Mouse (Mus musculus): Measurements from ENCODE around the gene Ces1d. TPM values are rescaled to one million over a fixed set of nuclear protein-coding genes. Genes with fewer than 3 reads are reported as not detected.
"Not testable (repeated sequence)": the region's sequence is repeated elsewhere in the genome, so short reads cannot be mapped to it uniquely, and the experiment has no call there.

Ces1d gene
- polyA plus RNA-seq (2015; fragmentation: Nextera tagmentation; extraction: Ambion mirVana), result 0.19 and 0.34 TPM in 2 replicates

- ATAC-seq, result no peak
- no peak within 1 kb of the TSS for H3K4me3 ChIP-seq (replicated peaks)
- WGBS, result 84% methylated on average over 8 of the region's 8 CpGs
- no peaks in the 10 kb centered on the region for H3K4me1 ChIP-seq (replicated peaks)
- H3K27me3 ChIP-seq, result no peaks in the 10 kb centered on the region
- no peak within 1 kb of the TSS for H3K9ac ChIP-seq (replicated peaks)
- no peak within 1 kb of the TSS for H3K4me2 ChIP-seq (replicated peaks)
- no peaks in the 10 kb centered on the region for H3K9me3 ChIP-seq
- H3K27ac ChIP-seq, result no peak within 1 kb of the TSS
- no peaks in the 10 kb centered on the region for H3K36me3 ChIP-seq
Measured at GRCm38 (mm10) chr8:93197685-93198525, at the start of gene Ces1d. Gene Ces1d, minus strand, starts transcription at chr8:93197838.

- WGBS, result 92% methylated on average over 2 of the region's 2 CpGs
- Histone ChIP-seq H3K9ac (replicated peaks) (no peak overlapping the region), H3K4me3 (replicated peaks) (no peak overlapping the region)
Measured at GRCm38 (mm10) chr8:93246057-93246456, 48.4 kb upstream of the Ces1d start.

GRCm38 (mm10) chr8:93239884-93240283 is 42.2 kb upstream of the Ces1d start:
- no peaks in the 10 kb centered on the region for H3K4me1 ChIP-seq (replicated peaks)
- no peak overlapping the region for H3K9ac ChIP-seq (replicated peaks)
- no peak overlapping the region for H3K4me2 ChIP-seq (replicated peaks)
- H3K27me3 ChIP-seq, result no peaks in the 10 kb centered on the region
- no peaks in the 10 kb centered on the region for H3K36me3 ChIP-seq
- no peak for ATAC-seq
- no peaks in the 10 kb centered on the region for H3K9me3 ChIP-seq
- H3K27ac ChIP-seq, result no peak overlapping the region
- no peak overlapping the region for H3K4me3 ChIP-seq (replicated peaks)

More at GRCm38 (mm10) chr8:93246057-93246456, 48.4 kb upstream of the Ces1d start:
- Histone ChIP-seq H3K27me3 (no peaks in the 10 kb centered on the region), H3K9me3 (no peaks in the 10 kb centered on the region), H3K36me3 (no peaks in the 10 kb centered on the region), H3K27ac (no peak overlapping the region), H3K4me1 (replicated peaks) (no peaks in the 10 kb centered on the region), H3K4me2 (replicated peaks) (no peak overlapping the region)
- no peak for ATAC-seq

GRCm38 (mm10) chr8:93235681-93236080 is 38.0 kb upstream of the Ces1d start:
- H3K27me3 ChIP-seq, result no peaks in the 10 kb centered on the region
- WGBS, result 81% methylated on average over 1 of the region's 1 CpGs
- H3K9ac ChIP-seq (replicated peaks), result no peak overlapping the region
- no peak overlapping the region for H3K4me3 ChIP-seq (replicated peaks)
- H3K4me2 ChIP-seq (replicated peaks), result no peak overlapping the region
- H3K27ac ChIP-seq, result no peak overlapping the region
- H3K9me3 ChIP-seq, result no peaks in the 10 kb centered on the region
- H3K4me1 ChIP-seq (replicated peaks), result no peaks in the 10 kb centered on the region
- no peak for ATAC-seq
- H3K36me3 ChIP-seq, result no peaks in the 10 kb centered on the region

- no peaks in the 10 kb centered on the region for H3K36me3 ChIP-seq
- no peaks in the 10 kb centered on the region for H3K27me3 ChIP-seq
- ATAC-seq, result no peak
- WGBS, result 91% methylated on average over 1 of the region's 1 CpGs
- H3K9ac ChIP-seq (replicated peaks), result no peak overlapping the region
- H3K27ac ChIP-seq, result no peak overlapping the region
- H3K4me2 ChIP-seq (replicated peaks), result no peak overlapping the region
- no peaks in the 10 kb centered on the region for H3K9me3 ChIP-seq
- no peaks in the 10 kb centered on the region for H3K4me1 ChIP-seq (replicated peaks)
- no peak overlapping the region for H3K4me3 ChIP-seq (replicated peaks)
Measured at GRCm38 (mm10) chr8:93234706-93235105, 37.1 kb upstream of the Ces1d start.

- H3K4me1 ChIP-seq (replicated peaks), result no peaks in the 10 kb centered on the region
- no peaks in the 10 kb centered on the region for H3K9me3 ChIP-seq
- H3K27me3 ChIP-seq, result no peaks in the 10 kb centered on the region
- H3K4me2 ChIP-seq (replicated peaks), result no peak overlapping the region
- H3K36me3 ChIP-seq, result no peaks in the 10 kb centered on the region
- no peak for ATAC-seq
- no peak overlapping the region for H3K27ac ChIP-seq
- 86% methylated on average over 6 of the region's 6 CpGs for WGBS
- H3K9ac ChIP-seq (replicated peaks), result no peak overlapping the region
- no peak overlapping the region for H3K4me3 ChIP-seq (replicated peaks)
Measured at GRCm38 (mm10) chr8:93234068-93234467, 36.4 kb upstream of the Ces1d start.

GRCm38 (mm10) chr8:93229446-93229845 is 31.8 kb upstream of the Ces1d start, which contains the start of gene Ces1e:
Gene Ces1e, minus strand, starts transcription at chr8:93229619.
- Histone ChIP-seq H3K9me3 (no peaks in the 10 kb centered on the region), H3K4me1 (replicated peaks) (no peaks in the 10 kb centered on the region), H3K4me3 (replicated peaks) (no peak within 1 kb of the TSS), H3K9ac (replicated peaks) (no peak within 1 kb of the TSS), H3K36me3 (no peaks in the 10 kb centered on the region), H3K4me2 (replicated peaks) (no peak within 1 kb of the TSS), H3K27me3 (no peaks in the 10 kb centered on the region), H3K27ac (no peak within 1 kb of the TSS)
- no peak for ATAC-seq

- ATAC-seq, result no peak
- Histone ChIP-seq H3K27me3 (no peaks in the 10 kb centered on the region), H3K36me3 (no peaks in the 10 kb centered on the region), H3K9ac (replicated peaks) (no peak overlapping the region), H3K4me2 (replicated peaks) (no peak overlapping the region), H3K4me3 (replicated peaks) (no peak overlapping the region), H3K4me1 (replicated peaks) (no peaks in the 10 kb centered on the region), H3K27ac (no peak overlapping the region), H3K9me3 (no peaks in the 10 kb centered on the region)
- 74% methylated on average over 11 of the region's 11 CpGs for WGBS
Measured at GRCm38 (mm10) chr8:93228673-93229370, 31.2 kb upstream of the Ces1d start.

GRCm38 (mm10) chr8:93226471-93226870 is 28.8 kb upstream of the Ces1d start:
- not testable (repeated sequence) for H3K9me3 ChIP-seq; H3K4me1 ChIP-seq (replicated peaks); H3K4me2 ChIP-seq (replicated peaks); ATAC-seq; H3K27me3 ChIP-seq; H3K27ac ChIP-seq; H3K36me3 ChIP-seq; H3K4me3 ChIP-seq (replicated peaks); H3K9ac ChIP-seq (replicated peaks)
- 100% methylated on average over 1 of the region's 1 CpGs for WGBS

GRCm38 (mm10) chr8:93221896-93222295 is 24.3 kb upstream of the Ces1d start:
- no peak for ATAC-seq
- no peaks in the 10 kb centered on the region for H3K4me1 ChIP-seq (replicated peaks)
- no peaks in the 10 kb centered on the region for H3K36me3 ChIP-seq
- H3K27ac ChIP-seq, result no peak overlapping the region
- H3K4me2 ChIP-seq (replicated peaks), result no peak overlapping the region
- WGBS, result 79% methylated on average over 3 of the region's 3 CpGs
- no peaks in the 10 kb centered on the region for H3K9me3 ChIP-seq
- H3K9ac ChIP-seq (replicated peaks), result no peak overlapping the region
- no peaks in the 10 kb centered on the region for H3K27me3 ChIP-seq
- H3K4me3 ChIP-seq (replicated peaks), result no peak overlapping the region

GRCm38 (mm10) chr8:93217867-93218266 is 20.2 kb upstream of the Ces1d start:
- Histone ChIP-seq H3K9ac (replicated peaks) (no peak overlapping the region), H3K27ac (no peak overlapping the region), H3K4me2 (replicated peaks) (no peak overlapping the region), H3K36me3 (no peaks in the 10 kb centered on the region), H3K4me1 (replicated peaks) (no peaks in the 10 kb centered on the region), H3K27me3 (no peaks in the 10 kb centered on the region), H3K9me3 (no peaks in the 10 kb centered on the region), H3K4me3 (replicated peaks) (no peak overlapping the region)
- ATAC-seq, result no peak
- 85% methylated on average over 4 of the region's 4 CpGs for WGBS

- Histone ChIP-seq H3K36me3 (no peaks in the 10 kb centered on the region), H3K27me3 (no peaks in the 10 kb centered on the region), H3K9ac (replicated peaks) (no peak overlapping the region), H3K4me3 (replicated peaks) (no peak overlapping the region), H3K9me3 (no peaks in the 10 kb centered on the region), H3K4me1 (replicated peaks) (no peaks in the 10 kb centered on the region), H3K4me2 (replicated peaks) (no peak overlapping the region), H3K27ac (no peak overlapping the region)
- no peak for ATAC-seq
- 86% methylated on average over 1 of the region's 1 CpGs for WGBS
Measured at GRCm38 (mm10) chr8:93217375-93217774, 19.7 kb upstream of the Ces1d start.
